Comparison of ENCODE assay signal across 16 mouse cellular contexts in genomic region chr2:78558128-78558527, GRCm38 (mm10).
"Had no signal": no experiment of that assay in that cellular context is flagged by ENCODE, and none has a peak within 500 bp of the region (broad histone marks: within the 10 kb centered on the region; RNA-seq: fewer than 3 reads in every experiment).

No protein-coding gene starts in this region.

- DNase-seq: kidney, adult 8-10 months; kidney, postnatal 10 days; kidney, postnatal 36 days; layer of hippocampus, postnatal 36 days; liver, embryonic 13.5 days; lung, adult 2 months; lung, postnatal 14 days; lung, postnatal 4 days; midbrain, embryonic 14.5 days; thymus, adult 2 months; thymus, postnatal 14 days; thymus, postnatal 4 days had no signal

- H3K4me1 ChIP-seq: kidney, embryonic 15.5 days; liver, embryonic 13.5 days; neural tube, embryonic 12.5 days; neural tube, embryonic 15.5 days had no signal

- H3K27me3 ChIP-seq: kidney, embryonic 15.5 days; liver, embryonic 13.5 days; neural tube, embryonic 12.5 days; neural tube, embryonic 15.5 days had no signal

- H3K9ac ChIP-seq: kidney, embryonic 15.5 days; liver, embryonic 13.5 days; neural tube, embryonic 12.5 days; neural tube, embryonic 15.5 days had no signal

- H3K36me3 ChIP-seq: kidney, embryonic 15.5 days; liver, embryonic 13.5 days; neural tube, embryonic 12.5 days; neural tube, embryonic 15.5 days had no signal

- H3K4me3 ChIP-seq: kidney, embryonic 15.5 days; left cerebral cortex, adult 2 months; liver, embryonic 13.5 days; neural tube, embryonic 12.5 days; neural tube, embryonic 15.5 days had no signal

- H3K4me2 ChIP-seq: kidney, embryonic 15.5 days; liver, embryonic 13.5 days; neural tube, embryonic 12.5 days; neural tube, embryonic 15.5 days had no signal

- H3K27ac ChIP-seq: kidney, embryonic 15.5 days; left cerebral cortex, adult 2 months; liver, embryonic 13.5 days; neural tube, embryonic 12.5 days; neural tube, embryonic 15.5 days had no signal

- H3K9me3 ChIP-seq: kidney, embryonic 15.5 days; liver, embryonic 13.5 days; neural tube, embryonic 12.5 days; neural tube, embryonic 15.5 days had no signal
